Mouse (Mus musculus) right cerebral cortex, postnatal 14 days (tissue): ENCODE measurements around the gene Snai1.

Source experiments
- DNase-seq: peaks from one replicate; pipeline ENCODE4 v3.0.0; 2022

Gene Snai1

GRCm38 (mm10) chr2:167537476-167538297 is at the start of gene Snai1:
Gene Snai1, plus strand, starts transcription at chr2:167538195.
- peak; percentile 83 for DNase-seq

DNA sequence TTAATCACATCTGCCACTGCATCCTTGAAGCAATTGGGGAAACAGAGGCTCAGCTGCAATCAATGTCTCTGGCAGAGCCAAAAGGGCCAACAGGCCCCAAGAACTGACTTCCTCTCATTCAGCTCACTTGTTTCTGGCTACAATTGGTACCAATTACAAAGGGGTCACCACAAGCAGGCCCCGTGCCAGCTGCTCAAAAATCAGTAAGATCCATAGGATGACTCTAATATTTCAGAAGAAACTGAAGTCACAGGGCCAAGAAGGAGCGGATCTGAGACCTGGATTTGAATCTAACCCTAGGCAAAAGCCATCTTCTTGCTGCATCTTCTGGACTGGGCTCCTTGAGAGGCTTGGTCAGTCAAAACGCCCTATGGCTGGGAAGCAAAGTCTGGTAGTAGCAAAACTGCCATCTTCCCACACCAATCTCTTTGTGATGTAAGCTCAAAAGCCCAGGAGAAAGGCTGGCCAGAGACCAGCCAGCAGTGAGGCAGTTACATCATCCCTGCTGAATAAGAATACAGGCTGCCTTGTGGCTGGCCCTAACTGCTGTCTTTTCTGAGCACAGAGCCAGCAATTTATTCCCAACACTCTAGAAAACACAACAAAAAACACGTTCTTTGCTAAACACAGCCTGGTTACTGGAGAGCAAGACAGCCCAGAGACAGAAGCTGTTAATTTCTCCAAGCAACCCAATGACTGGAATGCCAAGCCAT is 47.0 kb upstream of the Snai1 start:
- DNase-seq = no peak

- peak; percentile 42 for DNase-seq
Observed at GRCm38 (mm10) chr2:167491757-167492708, 46.0 kb upstream of the Snai1 start, which contains the start of gene Rnf114. Gene Rnf114, plus strand, starts transcription at chr2:167492645.

DNA sequence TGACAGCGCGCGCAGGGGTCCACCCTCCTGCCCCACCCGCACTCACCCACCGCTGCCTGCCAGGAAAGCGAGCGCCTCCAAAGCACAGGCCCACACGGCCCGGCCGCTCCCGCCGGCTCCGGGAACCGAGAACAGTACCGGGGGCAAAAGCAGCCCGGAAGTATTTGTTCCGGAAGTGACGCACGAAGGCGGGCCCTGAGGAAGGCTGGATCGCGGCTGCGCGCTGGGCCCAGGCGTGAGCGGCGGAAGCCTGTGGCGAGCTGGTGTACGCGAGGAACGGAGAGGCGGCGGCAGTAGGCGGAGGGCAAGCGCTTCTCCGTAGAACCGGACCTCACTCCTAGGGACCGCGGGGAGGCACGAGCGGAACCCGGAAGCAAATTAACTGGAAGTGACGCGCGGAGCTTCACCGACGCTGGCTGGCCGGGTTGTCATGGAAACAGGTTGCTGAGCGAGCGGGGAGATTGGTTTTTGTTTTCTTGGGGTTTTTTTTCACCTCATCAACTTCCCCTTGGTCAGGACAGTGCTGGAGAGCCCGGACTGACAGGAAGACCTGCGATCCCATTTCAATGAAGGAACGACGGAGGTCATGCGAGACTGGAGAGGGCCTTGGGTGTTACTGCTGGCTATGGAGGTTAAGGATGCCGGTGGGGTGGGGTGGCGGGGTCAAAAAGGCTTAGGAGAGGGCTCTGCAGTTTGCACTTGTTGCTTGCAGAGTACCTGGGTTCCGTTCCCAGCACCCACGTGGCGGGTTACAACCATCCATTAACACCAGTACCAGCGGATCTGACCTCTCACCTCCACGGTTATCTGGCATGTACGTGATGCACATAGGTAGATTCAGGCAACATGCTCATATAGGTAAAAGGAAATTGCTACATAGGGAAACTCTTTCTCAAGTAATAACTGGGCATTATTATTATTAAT is 45.0 kb upstream of the Snai1 start, which contains the start of gene Spata2:
Gene Spata2 (minus strand): TSS at position 175 of the 924 bp plus-strand sequence.
- peak; percentile 92 for DNase-seq

DNA sequence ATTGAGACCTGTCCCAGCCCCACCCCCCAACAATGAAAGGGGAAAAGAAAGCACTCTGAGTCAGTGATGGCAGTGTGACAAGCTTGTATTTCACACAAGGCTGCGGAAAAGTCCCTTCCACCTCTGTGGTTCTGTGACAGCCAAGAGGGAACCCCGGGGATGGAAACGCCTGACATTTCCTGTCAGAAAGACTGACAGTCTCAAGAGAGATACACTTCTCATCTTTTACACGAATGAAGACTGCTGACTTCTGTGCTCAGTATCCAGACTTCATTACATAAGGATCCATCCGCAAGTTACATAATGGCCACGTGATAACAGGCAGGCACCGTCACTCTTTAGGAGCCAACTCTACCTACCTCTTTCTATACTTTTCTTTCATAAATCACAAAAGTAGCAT is 41.6 kb upstream of the Snai1 start:
- DNase-seq = no peak

- DNase-seq = no peak
Observed at GRCm38 (mm10) chr2:167497272-167497671, 40.7 kb upstream of the Snai1 start.

DNA sequence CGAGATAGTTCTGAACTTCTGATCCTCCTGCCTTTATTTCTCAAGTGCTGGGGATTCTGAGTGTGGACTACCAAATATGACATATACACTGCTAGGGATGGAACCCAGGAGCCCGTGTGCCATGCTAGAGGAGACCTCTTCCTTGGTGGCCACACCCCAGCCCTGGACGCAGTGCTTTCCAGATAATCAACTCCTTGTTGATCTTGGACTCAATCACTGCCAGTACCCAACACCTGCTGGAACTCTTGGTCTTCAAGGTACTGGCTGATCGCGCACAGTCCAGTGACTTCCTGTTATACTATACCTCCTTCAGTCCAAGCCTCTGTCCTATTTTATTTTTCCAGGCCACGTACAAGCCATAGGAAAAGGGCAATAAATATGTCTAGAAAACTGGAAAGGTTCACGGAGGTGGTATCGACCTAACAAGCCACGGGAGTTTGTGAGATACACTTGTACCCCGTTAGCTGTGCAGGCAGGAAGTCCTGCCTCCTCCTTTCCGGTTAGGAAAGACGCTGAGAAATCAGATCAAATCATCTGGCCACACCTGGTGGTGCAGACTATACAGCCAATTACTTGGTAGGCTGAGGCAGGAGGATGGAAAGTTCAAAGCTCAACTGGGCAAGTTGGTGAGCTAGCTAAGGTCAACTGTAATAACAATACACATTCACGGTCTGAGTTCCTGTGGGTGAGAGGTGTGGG is 35.3 kb upstream of the Snai1 start:
- no peak for DNase-seq

DNA sequence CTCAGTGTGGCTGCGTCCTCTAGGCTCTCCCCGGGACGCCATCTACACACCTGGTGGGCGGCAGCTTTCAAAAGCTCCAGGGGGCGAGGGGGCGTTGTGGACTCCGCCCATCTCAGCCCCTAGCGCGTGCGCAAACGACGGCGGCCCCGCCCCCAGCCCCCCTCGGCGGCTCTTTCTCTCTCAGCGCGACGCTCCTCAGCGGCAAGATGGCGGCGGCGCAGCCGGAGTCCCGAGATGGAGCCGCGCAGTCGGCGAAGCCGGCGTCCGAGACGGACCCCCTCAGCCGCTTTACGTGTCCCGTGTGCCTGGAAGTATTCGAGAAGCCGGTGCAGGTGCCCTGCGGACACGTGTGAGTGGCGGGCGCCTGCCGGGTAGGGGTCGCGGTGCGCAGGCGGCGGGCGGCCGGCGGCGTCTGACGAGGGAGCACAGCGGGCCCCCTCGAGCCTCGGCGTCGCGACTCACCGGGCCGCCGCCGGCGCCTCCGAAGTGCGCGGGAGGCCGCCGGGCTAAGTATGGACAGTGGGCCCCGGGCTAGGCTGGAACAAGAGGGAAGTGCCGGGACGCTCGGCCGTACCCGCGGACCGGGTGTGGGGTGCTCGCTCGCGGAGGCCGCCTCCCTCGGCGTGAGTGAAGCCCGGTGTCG is 34.6 kb upstream of the Snai1 start:
- DNase-seq = peak; percentile 93

DNA sequence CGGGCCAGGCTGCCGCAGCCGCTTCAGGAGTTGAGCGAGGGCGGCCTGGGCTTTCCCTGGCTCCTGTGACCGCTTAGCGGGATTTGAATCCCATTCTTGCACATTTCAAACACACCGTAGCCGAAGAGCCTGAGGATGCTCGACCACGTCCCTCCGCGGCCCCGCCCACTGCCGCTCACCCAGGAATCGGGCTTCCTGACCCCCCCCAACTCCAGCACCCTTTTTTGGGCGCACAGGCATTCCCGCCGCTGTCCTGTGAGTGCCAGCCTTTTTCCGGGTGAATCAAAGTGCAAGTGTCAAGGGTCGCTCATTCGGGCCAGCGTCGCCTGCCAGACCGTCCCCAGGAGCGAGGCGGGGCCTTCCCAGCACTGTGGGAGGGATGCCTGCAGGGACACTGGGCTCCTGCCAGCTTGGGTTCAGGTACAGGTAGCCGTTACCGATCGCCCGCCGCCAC is 34.1 kb upstream of the Snai1 start:
- peak; percentile 44 for DNase-seq

DNA sequence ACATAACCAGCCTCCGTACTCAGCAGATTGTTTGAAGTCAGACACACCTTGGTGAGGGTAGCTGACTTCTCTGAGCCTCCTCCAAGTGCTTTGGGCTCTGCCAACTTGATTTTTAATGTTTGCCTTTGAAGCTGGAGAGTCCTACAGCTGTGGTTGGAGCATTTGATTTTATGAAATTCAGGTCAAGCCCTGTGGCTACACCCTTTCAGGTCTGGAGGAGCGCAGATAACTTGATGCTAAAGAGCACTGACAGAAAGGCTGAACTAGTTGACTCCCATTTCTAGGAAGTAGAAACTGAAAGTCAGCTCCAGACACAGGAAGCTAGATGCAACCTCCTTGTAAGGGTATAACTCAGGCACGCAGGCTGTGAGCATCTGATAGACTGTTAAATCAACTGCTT is 32.9 kb upstream of the Snai1 start:
- DNase-seq = no peak

DNA sequence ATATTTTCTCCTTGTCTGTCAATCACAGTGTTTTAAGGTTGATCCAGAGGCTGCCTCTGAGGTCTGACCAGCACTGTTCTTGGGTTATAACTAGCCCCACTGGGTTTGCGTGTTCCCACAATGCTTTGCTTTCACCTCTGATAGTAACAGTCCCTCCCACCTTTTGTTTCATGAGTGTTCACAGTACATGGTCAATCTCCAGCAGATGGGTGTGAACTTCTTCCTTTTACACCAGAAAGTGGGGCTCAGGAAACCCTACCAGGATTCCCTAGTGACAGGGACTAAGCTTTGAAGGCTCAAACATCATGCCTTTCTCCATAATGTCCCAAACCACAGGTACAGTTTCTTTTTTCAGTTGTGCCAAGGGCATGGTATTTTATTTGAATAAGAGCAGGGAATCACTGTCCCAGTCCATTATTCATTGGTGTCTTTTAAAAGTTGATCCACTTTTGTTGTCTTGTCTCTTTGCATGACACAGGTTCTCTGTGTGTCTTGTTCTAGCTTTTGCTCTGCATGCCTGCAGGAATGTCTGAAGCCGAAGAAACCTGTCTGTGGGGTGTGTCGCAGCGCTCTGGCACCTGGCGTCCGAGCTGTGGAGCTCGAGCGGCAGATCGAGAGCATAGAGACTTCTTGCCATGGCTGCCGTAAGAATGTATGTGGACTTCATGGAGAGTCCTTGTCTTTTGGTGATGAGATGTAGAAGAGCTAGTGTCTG is 31.3 kb upstream of the Snai1 start:
- no peak for DNase-seq

- DNase-seq = no peak
Observed at GRCm38 (mm10) chr2:167507719-167508385, 30.1 kb upstream of the Snai1 start.

DNA sequence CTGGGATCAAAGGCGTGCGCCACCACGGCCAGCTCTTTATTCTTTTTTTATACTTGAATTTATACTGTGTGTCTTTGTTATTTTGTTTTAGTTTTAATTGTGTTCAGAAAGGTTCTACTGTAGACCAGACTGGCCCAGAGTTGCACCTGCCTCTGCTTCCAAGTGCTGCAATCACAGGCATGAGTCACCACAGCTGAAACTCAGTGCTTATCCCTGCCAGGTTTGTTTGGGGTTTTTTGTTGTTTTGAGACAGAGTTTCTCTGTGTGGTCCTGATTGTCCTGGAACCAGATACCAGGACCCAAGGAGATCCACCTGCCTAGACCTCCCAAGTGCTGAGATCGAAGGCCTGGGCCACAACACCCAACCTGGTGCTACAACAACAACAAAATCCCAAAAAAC is 29.4 kb upstream of the Snai1 start:
- no peak for DNase-seq

GRCm38 (mm10) chr2:167510485-167510884 is 27.5 kb upstream of the Snai1 start:
- no peak for DNase-seq

- no peak for DNase-seq
Observed at GRCm38 (mm10) chr2:167512365-167512764, 25.6 kb upstream of the Snai1 start.

GRCm38 (mm10) chr2:167512970-167513369 is 25.0 kb upstream of the Snai1 start:
- no peak for DNase-seq

DNA sequence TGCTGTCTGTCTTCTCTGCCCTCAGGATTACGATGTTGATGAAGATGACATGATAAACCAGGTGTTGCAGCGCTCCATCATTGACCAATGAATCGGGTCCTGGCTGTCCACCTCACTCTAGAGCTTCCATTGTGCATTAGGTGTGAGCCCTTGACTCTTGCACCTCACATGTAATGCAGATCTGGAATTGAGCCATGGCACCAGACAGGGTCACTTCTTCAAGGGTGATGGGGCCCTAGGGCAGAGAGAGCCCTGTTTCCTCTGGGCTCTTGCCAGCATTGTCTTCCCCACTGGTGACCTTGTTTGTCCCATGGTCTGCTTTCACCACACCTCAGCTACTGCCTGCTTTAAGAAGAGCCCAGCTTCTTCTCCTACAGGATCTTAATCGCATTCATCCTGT is 23.4 kb upstream of the Snai1 start:
- no peak for DNase-seq

- DNase-seq = no peak
Observed at GRCm38 (mm10) chr2:167515688-167516087, 22.3 kb upstream of the Snai1 start.

- peak; percentile 5 for DNase-seq
Observed at GRCm38 (mm10) chr2:167519606-167520252, 18.3 kb upstream of the Snai1 start.
